Mouse (Mus musculus): Measurements from ENCODE around the gene Ush2a. TPM values are rescaled to one million over a fixed set of nuclear protein-coding genes. Genes with fewer than 3 reads are reported as not detected.

Ush2a gene
- polyA plus RNA-seq (2021; fragmentation: Nextera tagmentation) = not detected in 2 replicates
- long read RNA-seq, experiment 1 = 0 reads
- long read RNA-seq, experiment 2 = 0 reads

DNA sequence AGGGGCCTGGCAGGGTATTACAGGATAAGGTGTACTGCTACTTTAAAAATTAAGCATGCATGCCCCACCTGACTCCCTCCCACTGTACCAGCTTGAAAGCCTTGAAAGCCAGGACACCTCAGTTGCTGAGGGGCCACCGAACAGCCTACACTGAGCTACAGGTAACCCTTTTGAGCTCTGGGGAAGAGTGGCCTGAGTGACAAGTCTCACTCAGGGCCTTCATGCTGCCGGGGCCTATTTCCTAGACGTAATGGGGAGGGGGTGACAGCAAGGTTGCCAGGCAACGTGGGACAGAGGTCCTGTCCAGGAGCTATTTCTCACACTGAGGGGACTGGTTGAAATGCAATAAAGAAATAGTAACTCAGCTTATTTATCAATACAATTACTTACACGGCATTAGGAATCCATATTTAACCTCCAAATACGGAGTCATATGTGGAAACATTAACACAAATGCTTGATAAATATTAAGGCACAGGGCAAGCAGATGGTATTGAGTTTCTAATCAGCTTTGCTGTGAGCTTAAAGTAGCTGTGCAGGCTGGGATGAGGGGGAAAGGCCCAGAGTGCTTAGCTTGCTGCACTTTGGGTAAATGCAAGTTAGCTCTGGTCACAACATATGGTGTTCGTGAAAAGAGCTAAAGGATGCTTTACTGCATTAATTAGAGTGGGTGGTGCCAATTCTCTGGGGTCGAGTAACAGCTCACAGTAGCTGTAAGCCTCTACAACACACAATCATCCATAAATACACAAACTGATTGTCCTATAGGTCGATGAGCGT is at the start of gene Ush2a:
Ush2a (plus strand) TSS at position 121 of the 780 bp plus-strand sequence.

DNA sequence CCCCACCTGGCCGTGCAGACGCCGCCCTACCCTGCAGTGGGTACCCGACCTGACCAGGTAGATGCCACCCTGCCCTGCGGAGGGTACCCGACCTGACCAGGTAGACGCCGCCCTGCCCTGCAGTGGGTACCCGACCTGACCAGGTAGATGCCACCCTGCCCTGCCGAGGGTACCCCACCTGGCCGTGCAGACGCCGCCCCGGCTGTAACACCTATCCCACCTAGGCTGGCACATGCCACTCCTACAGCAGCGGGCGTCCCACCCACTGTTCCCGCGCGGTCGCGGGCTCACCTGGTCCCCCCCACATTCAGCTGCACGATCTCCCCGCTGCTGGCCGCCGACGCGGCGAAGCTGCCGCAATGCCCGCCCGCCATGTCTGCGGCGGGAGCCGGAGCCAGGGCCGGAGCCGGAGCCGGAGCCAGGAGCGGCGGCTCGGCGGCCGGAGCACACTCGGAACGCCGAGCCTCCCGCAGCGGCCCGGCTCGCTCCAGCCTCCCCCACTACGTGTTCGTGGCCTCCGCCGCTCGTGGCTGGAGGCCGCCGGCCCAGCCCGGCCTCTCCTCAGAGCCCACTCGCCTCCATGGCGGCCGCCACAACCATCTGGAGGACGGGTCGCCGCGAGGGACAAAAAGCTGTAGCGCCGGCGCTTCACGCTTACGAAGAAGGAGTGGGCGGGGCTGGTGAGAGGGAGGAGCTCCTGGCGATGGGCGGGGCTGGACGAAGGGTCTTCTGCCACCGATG is 745.6 kb downstream of the Ush2a start, which contains the start of gene Kctd3:
Kctd3 (minus strand) TSS at position 603 of the 741 bp plus-strand sequence.

